Comparison of ENCODE assay signal across 8 mouse cellular contexts in genomic region chr7:141391625-141392551, GRCm38 (mm10). TPM values are rescaled to one million over a fixed set of nuclear protein-coding genes. Genes with fewer than 3 reads are reported as not detected.
DNase-seq lines count a peak whose midpoint lies in the region; ATAC-seq lines count a peak whose summit lies in the region.

Gene Taldo1, plus strand, starts transcription at chr7:141392199.

- peak within 1 kb of the TSS; percentile 85 for H3K27ac ChIP-seq in hindbrain, embryonic 16.5 days (ENCODE audit: low read depth, low read length)
- H3K27ac ChIP-seq in macrophage: peak within 1 kb of the TSS; percentile 80

- H3K79me2 ChIP-seq in macrophage (ENCODE audit: inconsistent target): peaks cover 48% of the 10 kb centered on the region

- H3K36me3 ChIP-seq in hindbrain, embryonic 16.5 days (ENCODE audit: control insufficient read depth, insufficient read depth, low read length): 0 out of 2 replicates have a peak, but pooled peaks cover 4% of the 10 kb centered on the region
- H3K36me3 ChIP-seq in macrophage (ENCODE audit: inconsistent target): peaks cover 15% of the 10 kb centered on the region; the same call in 1 of the 2 replicates

- peak within 1 kb of the TSS; percentile 79 for H3K4me3 ChIP-seq in hindbrain, embryonic 16.5 days (ENCODE audit: low read length)
- H3K4me3 ChIP-seq in macrophage (ENCODE audit: inconsistent target): peak within 1 kb of the TSS; percentile 83

- peak; percentile 95 for ATAC-seq in hindbrain, embryonic 16.5 days

- H3K9me3 ChIP-seq in hindbrain, embryonic 16.5 days (ENCODE audit: control insufficient read depth, low read length): no peaks in the 10 kb centered on the region

- peak; percentile 99 for DNase-seq in R1 (ENCODE audit: low read depth, low spot score)
- DNase-seq in cerebellum, postnatal 36 days: peak; percentile 96 to 97
- DNase-seq in gastrocnemius, adult 18-20 months (ENCODE audit: low spot score): peak; percentile 97
- DNase-seq in left cerebral cortex, adult 18-20 months (ENCODE audit: low spot score in 2 of 2): peak; percentile 96 to 97
- peak; percentile 97 for DNase-seq in right cerebral cortex, adult 18-20 months
- DNase-seq in urinary bladder, postnatal 10 days (ENCODE audit: low spot score): peak; percentile 77

- H3K4me1 ChIP-seq in hindbrain, embryonic 16.5 days (ENCODE audit: control insufficient read depth, insufficient read depth, low read depth, low read length): peaks cover 13% of the 10 kb centered on the region

- H3K27me3 ChIP-seq in hindbrain, embryonic 16.5 days (replicated peaks; ENCODE audit: control insufficient read depth, insufficient read depth, low read length): no peaks in the 10 kb centered on the region

- peak within 1 kb of the TSS; percentile 78 for H3K9ac ChIP-seq in hindbrain, embryonic 16.5 days (ENCODE audit: low read depth, low read length)

- WGBS in hindbrain, embryonic 16.5 days: under 1% methylated on average over 57 of the region's 57 CpGs
- 1% methylated on average over 57 of the region's 57 CpGs for WGBS in macrophage (ENCODE audit: missing documents)

- peak within 1 kb of the TSS; percentile 94 for H3K4me2 ChIP-seq in hindbrain, embryonic 16.5 days (ENCODE audit: low read length)

RNA-seq across cellular contexts. Expression of gene Taldo1, which starts in this region (rescaled TPM):
- 10 to 100 TPM; 84.5 to 85.6 TPM for total RNA-seq in gastrocnemius, adult 18-20 months (2021)
- polyA plus RNA-seq in hindbrain, embryonic 16.5 days (2015; fragmentation: Nextera tagmentation; extraction: Ambion mirVana): 276 and 284 TPM in 2 replicates
- total RNA-seq in left cerebral cortex, adult 18-20 months (2021): 100 to 1,000 TPM in 1 of 2 experiments, 10 to 100 TPM in 1; 96.6 to 104 TPM
- total RNA-seq in macrophage (2018; cell fraction: chromatin; rRNA removed): 10 to 100 TPM in 22 of 26 experiments, 1 to 10 TPM in 4; 6.9 to 84.0 (median 17.0) TPM
- 100 to 1,000 TPM; 146 to 332 (median 253) TPM for total RNA-seq in macrophage (2018; cell fraction: cytosol; rRNA removed)
- 100 to 1,000 TPM in 3 of 26 experiments, 10 to 100 TPM in 23; 33.8 to 135 (median 54.6) TPM for total RNA-seq in macrophage (2018; cell fraction: nucleus; rRNA removed)
- 238 to 467 TPM (median 415 TPM) in 3 replicates for polyA plus RNA-seq in macrophage (2018)

Comparison
In these comparisons a context has a peak if more than half of its experiments do, and no peak if none do; other contexts are left out.
1. Peak in every context shown above with its lines: DNase-seq, ATAC-seq, H3K4me3 ChIP-seq and H3K27ac ChIP-seq.